Mouse (Mus musculus) cortical plate, adult 2 months (tissue): ENCODE results near the gene Htatip2. TPM values are rescaled to one million over a fixed set of nuclear protein-coding genes. Genes with fewer than 3 reads are reported as not detected.

Source experiments
- H3K27ac ChIP-seq: fragments of 200-500 bp; 2 replicates; pipeline ENCODE4 v1.5.1; 2012; ENCODE audit warnings: low read length, control low read depth, inconsistent platforms; ENCODE audit not compliant: insufficient read depth
- H3K4me1 ChIP-seq: fragments of 200-500 bp; 2 replicates; pipeline ENCODE4 v1.6.1; 2011; ENCODE audit warnings: low read length; ENCODE audit not compliant: control insufficient read depth, insufficient read depth
- H3K4me3 ChIP-seq: fragments of 200-500 bp; 2 replicates; pipeline ENCODE4 v1.5.1; 2011; ENCODE audit warnings: mild to moderate bottlenecking, low read length, control low read depth; ENCODE audit not compliant: insufficient read depth
- CTCF ChIP-seq: fragments of 200-500 bp; IDR thresholded peaks from 2 replicates; pipeline ENCODE4 v1.5.1; 2011; ENCODE audit warnings: mild to moderate bottlenecking, control low read depth, low read length; ENCODE audit not compliant: insufficient read depth; ENCODE audit errors: extremely low read depth
- POLR2A ChIP-seq: fragments of 200-500 bp; IDR thresholded peaks from 2 replicates; pipeline ENCODE4 v1.6.1; 2011; ENCODE audit warnings: mild to moderate bottlenecking, low read length, control low read depth; ENCODE audit not compliant: insufficient read depth; ENCODE audit errors: extremely low read depth
- polyA plus RNA-seq: library from polyadenylated mRNA; depleted of rRNA; stranded (reverse); fragments of >200 nt; gene quantifications from 2 replicates; pipeline ENCODE4 v1.2.3, GENCODE M21; 2012; rRNA removed

Gene Htatip2
- polyA plus RNA-seq, 1 experiment, result 15.8 TPM

GRCm38 (mm10) chr7:49809100-49809499 lies 50.2 kb downstream of the Htatip2 start:
- TF ChIP-seq POLR2A (no peak), CTCF (no peak)
- Histone ChIP-seq H3K4me1 (no peaks in the 10 kb centered on the region), H3K27ac (no peak overlapping the region), H3K4me3 (no peak overlapping the region)

- H3K4me1 ChIP-seq, result no peaks in the 10 kb centered on the region
- H3K4me3 ChIP-seq, result no peak overlapping the region
- TF ChIP-seq POLR2A (no peak), CTCF (no peak)
- H3K27ac ChIP-seq, result no peak overlapping the region
These were observed 50.6 kb downstream of the Htatip2 start for GRCm38 (mm10) chr7:49809562-49809961.

- H3K4me1 ChIP-seq, result no peaks in the 10 kb centered on the region
- H3K4me3 ChIP-seq, result no peak overlapping the region
- peak; percentile 24; the same call in 1 of the 2 replicates for TF ChIP-seq CTCF
- no peak for TF ChIP-seq POLR2A
These were observed 52.4 kb downstream of the Htatip2 start for GRCm38 (mm10) chr7:49811346-49811745.

GRCm38 (mm10) chr7:49819393-49819792 lies 60.5 kb downstream of the Htatip2 start:
- Histone ChIP-seq H3K27ac (no peak overlapping the region), H3K4me3 (no peak overlapping the region), H3K4me1 (no peaks in the 10 kb centered on the region)
- no peak for TF ChIP-seq CTCF
- no peak for TF ChIP-seq POLR2A

More at GRCm38 (mm10) chr7:49811346-49811745, 52.4 kb downstream of the Htatip2 start:
- H3K27ac ChIP-seq, result no peak overlapping the region

- H3K4me3 ChIP-seq, result no peak overlapping the region
- H3K27ac ChIP-seq, result no peak overlapping the region
- no peak for TF ChIP-seq POLR2A
- TF ChIP-seq CTCF, result no peak
- no peaks in the 10 kb centered on the region for H3K4me1 ChIP-seq
These were observed 62.5 kb downstream of the Htatip2 start for GRCm38 (mm10) chr7:49821370-49821769.

- no peak for TF ChIP-seq POLR2A
- TF ChIP-seq CTCF, result no peak
- H3K4me3 ChIP-seq, result no peak overlapping the region
- no peak overlapping the region for H3K27ac ChIP-seq
- H3K4me1 ChIP-seq, result no peaks in the 10 kb centered on the region
These were observed 63.1 kb downstream of the Htatip2 start for GRCm38 (mm10) chr7:49822028-49822427.

Other genes with a start within 250 kb of the Htatip2 start
- not detected in 2 replicates for gene Dbx1, start 122.3 kb upstream of the Htatip2 start, polyA plus RNA-seq
- gene Prmt3, start 19.2 kb downstream of the Htatip2 start, polyA plus RNA-seq, result 28.0 and 28.7 TPM in 2 replicates
- gene Slc6a5, start 151.0 kb downstream of the Htatip2 start, polyA plus RNA-seq, result 0.04 and 0.06 TPM in 2 replicates
- gene Nell1, start 215.7 kb downstream of the Htatip2 start, polyA plus RNA-seq, result 27.7 and 28.8 TPM in 2 replicates